Mouse (Mus musculus) intestine, embryonic 16.5 days (tissue): ENCODE results near the gene Dhps. TPM values are rescaled to one million over a fixed set of nuclear protein-coding genes. Genes with fewer than 3 reads are reported as not detected.
A peak's percentile ranks its signal among the peaks of the same experiment; 100 is the strongest.

Experiments used
- ATAC-seq: fragments of 200-750 bp; cut with Nextera tagmentation; 2 replicates; pipeline ENCODE4 v1.8.0; 2017; ENCODE audit warnings: moderate TSS enrichment, moderate library complexity
- H3K27ac ChIP-seq: fragments of 300-500 bp; sonication (generic); 2 replicates; pipeline ENCODE4 v1.5.1; 2014; ENCODE audit warnings: mild to moderate bottlenecking, low read length
- H3K27me3 ChIP-seq: fragments of 300-500 bp; sonication (generic); replicated peaks from 2 replicates; pipeline ENCODE4 v1.6.1; 2014; ENCODE audit warnings: low read length, control low read depth, mixed read lengths; ENCODE audit not compliant: control insufficient read depth, insufficient read depth
- H3K36me3 ChIP-seq: fragments of 300-500 bp; sonication (generic); 2 replicates; pipeline ENCODE4 v1.6.1; 2014; ENCODE audit warnings: low read length, control low read depth; ENCODE audit not compliant: control insufficient read depth, insufficient read depth
- H3K4me1 ChIP-seq: fragments of 300-500 bp; sonication (generic); 2 replicates; pipeline ENCODE4 v1.6.1; 2014; ENCODE audit warnings: low read length, control low read depth, mixed read lengths; ENCODE audit not compliant: control insufficient read depth, insufficient read depth
- H3K4me2 ChIP-seq: fragments of 300-500 bp; sonication (generic); 2 replicates; pipeline ENCODE4 v1.6.1; 2014; ENCODE audit warnings: low read depth, low read length, control low read depth
- H3K4me3 ChIP-seq: fragments of 300-500 bp; sonication (generic); 2 replicates; pipeline ENCODE4 v1.5.1; 2014; ENCODE audit warnings: mild to moderate bottlenecking, low read length
- H3K9ac ChIP-seq: fragments of 300-500 bp; sonication (generic); 2 replicates; pipeline ENCODE4 v1.6.1; 2014; ENCODE audit warnings: low read depth, low read length
- H3K9me3 ChIP-seq: fragments of 300-500 bp; sonication (generic); 2 replicates; pipeline ENCODE4 v1.6.1; 2016; ENCODE audit warnings: low read length, control low read depth; ENCODE audit not compliant: control insufficient read depth
- WGBS: fragments of 180-500 bp; shearing (Covaris S2); extraction: QIAGEN DNeasy Blood & Tissue Kit; methylation state at CpG from one replicate; pipeline ENCODE4 v1.1.7; 2014; 5-methylcytosine and 5-hydroxymethylcytosine counted together
- polyA plus RNA-seq: library from polyadenylated mRNA; unstranded; fragments of >200 nt; fragmentation: Nextera tagmentation; extraction: Ambion mirVana; gene quantifications from 2 replicates; pipeline ENCODE4 v1.2.1, GENCODE M21; 2015

The Dhps gene
- polyA plus RNA-seq, 1 experiment from 2014 or later: 57.4 TPM

GRCm38 (mm10) chr8:85033867-85034266 lies 37.7 kb upstream of the Dhps start:
- no peaks in the 10 kb centered on the region for H3K9me3 ChIP-seq
- peaks cover 20% of the 10 kb centered on the region for H3K4me1 ChIP-seq
- 48% methylated on average over 1 of the region's 1 CpGs for WGBS
- H3K4me3 ChIP-seq: no peak overlapping the region
- ATAC-seq: no peak
- H3K4me2 ChIP-seq: no peak overlapping the region
- peaks cover 15% of the 10 kb centered on the region for H3K36me3 ChIP-seq
- no peaks in the 10 kb centered on the region for H3K27me3 ChIP-seq
- no peak overlapping the region for H3K9ac ChIP-seq
- no peak overlapping the region for H3K27ac ChIP-seq

- H3K4me3 ChIP-seq: peak overlapping the region; percentile 84
- H3K27ac ChIP-seq: peak overlapping the region; percentile 84
- peaks cover 16% of the 10 kb centered on the region for H3K4me1 ChIP-seq
- H3K9ac ChIP-seq: peak overlapping the region; percentile 75
- H3K27me3 ChIP-seq: no peaks in the 10 kb centered on the region
- H3K4me2 ChIP-seq: peak overlapping the region; percentile 81
- H3K9me3 ChIP-seq: no peaks in the 10 kb centered on the region
- H3K36me3 ChIP-seq: peaks cover 13% of the 10 kb centered on the region
- ATAC-seq: no peak
- WGBS: 1% methylated on average over 13 of the region's 13 CpGs
Measured at GRCm38 (mm10) chr8:85034764-85035163, 36.8 kb upstream of the Dhps start.

- WGBS: 3% methylated on average over 12 of the region's 12 CpGs
- Histone ChIP-seq H3K4me3 (peak overlapping the region; percentile 84), H3K9me3 (no peaks in the 10 kb centered on the region), H3K36me3 (peaks cover 9% of the 10 kb centered on the region), H3K4me1 (peaks cover 16% of the 10 kb centered on the region), H3K27me3 (no peaks in the 10 kb centered on the region), H3K27ac (peak overlapping the region; percentile 84), H3K4me2 (peak overlapping the region; percentile 81), H3K9ac (peak overlapping the region; percentile 75)
- ATAC-seq: no peak
Measured at GRCm38 (mm10) chr8:85035165-85035727, 36.3 kb upstream of the Dhps start.

GRCm38 (mm10) chr8:85035728-85036310 lies 35.7 kb upstream of the Dhps start:
- Histone ChIP-seq H3K27me3 (no peaks in the 10 kb centered on the region), H3K9ac (peak overlapping the region; percentile 75), H3K4me2 (peak overlapping the region; percentile 81), H3K27ac (peak overlapping the region; percentile 84), H3K9me3 (no peaks in the 10 kb centered on the region), H3K4me1 (peaks cover 16% of the 10 kb centered on the region), H3K36me3 (peaks cover 14% of the 10 kb centered on the region), H3K4me3 (peak overlapping the region; percentile 84)
- WGBS: under 1% methylated on average over 15 of the region's 15 CpGs
- peak; percentile 24; the same call in 1 of the 2 replicates for ATAC-seq

GRCm38 (mm10) chr8:85036381-85036717 lies 35.2 kb upstream of the Dhps start:
- peak overlapping the region; percentile 75 for H3K9ac ChIP-seq
- ATAC-seq: peak; percentile 17
- H3K36me3 ChIP-seq: peaks cover 14% of the 10 kb centered on the region
- H3K4me3 ChIP-seq: peak overlapping the region; percentile 84
- H3K27me3 ChIP-seq: no peaks in the 10 kb centered on the region
- under 1% methylated on average over 9 of the region's 9 CpGs for WGBS
- H3K27ac ChIP-seq: peak overlapping the region; percentile 84
- peak overlapping the region; percentile 81 for H3K4me2 ChIP-seq
- no peaks in the 10 kb centered on the region for H3K9me3 ChIP-seq
- H3K4me1 ChIP-seq: peaks cover 16% of the 10 kb centered on the region

GRCm38 (mm10) chr8:85036718-85037365 lies 34.7 kb upstream of the Dhps start, which contains the start of gene Tnpo2:
Tnpo2 (plus strand) TSS chr8:85036915.
- ATAC-seq: peak; percentile 90
- Histone ChIP-seq H3K9ac (peak within 1 kb of the TSS; percentile 99), H3K9me3 (no peaks in the 10 kb centered on the region), H3K27ac (peak within 1 kb of the TSS; percentile 100), H3K36me3 (peaks cover 11% of the 10 kb centered on the region), H3K4me1 (peaks cover 16% of the 10 kb centered on the region), H3K4me2 (peak within 1 kb of the TSS; percentile 88), H3K4me3 (peak within 1 kb of the TSS; percentile 84), H3K27me3 (no peaks in the 10 kb centered on the region)
- under 1% methylated on average over 59 of the region's 59 CpGs for WGBS

GRCm38 (mm10) chr8:85037366-85037680 lies 34.2 kb upstream of the Dhps start:
- Histone ChIP-seq H3K4me2 (peak overlapping the region; percentile 88), H3K9me3 (no peaks in the 10 kb centered on the region), H3K4me1 (peaks cover 16% of the 10 kb centered on the region), H3K4me3 (peak overlapping the region; percentile 84), H3K27ac (peak overlapping the region; percentile 100), H3K9ac (peak overlapping the region; percentile 99), H3K36me3 (peaks cover 8% of the 10 kb centered on the region), H3K27me3 (no peaks in the 10 kb centered on the region)
- WGBS: 0% methylated on average over 14 of the region's 14 CpGs
- peak; percentile 37 for ATAC-seq

GRCm38 (mm10) chr8:85037681-85038531 lies 33.7 kb upstream of the Dhps start:
- peak overlapping the region; percentile 100 for H3K27ac ChIP-seq
- no peaks in the 10 kb centered on the region for H3K9me3 ChIP-seq
- H3K9ac ChIP-seq: peak overlapping the region; percentile 99
- H3K4me3 ChIP-seq: peak overlapping the region; percentile 84
- H3K36me3 ChIP-seq: peaks cover 8% of the 10 kb centered on the region
- H3K27me3 ChIP-seq: no peaks in the 10 kb centered on the region
- ATAC-seq: peak; percentile 29
- peak overlapping the region; percentile 88 for H3K4me2 ChIP-seq
- H3K4me1 ChIP-seq: peaks cover 16% of the 10 kb centered on the region
- under 1% methylated on average over 57 of the region's 57 CpGs for whole genome bisulfite sequencing

GRCm38 (mm10) chr8:85043619-85044018 lies 27.9 kb upstream of the Dhps start:
- Histone ChIP-seq H3K27me3 (no peaks in the 10 kb centered on the region), H3K9ac (no peak overlapping the region), H3K4me3 (no peak overlapping the region), H3K4me1 (peaks cover 4% of the 10 kb centered on the region), H3K27ac (no peak overlapping the region), H3K36me3 (peaks cover 29% of the 10 kb centered on the region), H3K4me2 (no peak overlapping the region), H3K9me3 (no peaks in the 10 kb centered on the region)
- no peak for ATAC-seq
- 89% methylated on average over 6 of the region's 6 CpGs for whole genome bisulfite sequencing
